Mouse (Mus musculus): ENCODE results near the gene Adrb1.
"Not testable (repeated sequence)": the region's sequence is repeated elsewhere in the genome, so short reads cannot be mapped to it uniquely, and the experiment has no call there.

The Adrb1 gene

GRCm38 (mm10) chr19:56750709-56751108 lies 28.7 kb downstream of the Adrb1 start:
- DNase-seq = no peak

GRCm38 (mm10) chr19:56754456-56754855 lies 32.5 kb downstream of the Adrb1 start:
- not testable (repeated sequence) for DNase-seq

- DNase-seq = peak; percentile 77
Observed at GRCm38 (mm10) chr19:56756412-56756811, 34.4 kb downstream of the Adrb1 start.

GRCm38 (mm10) chr19:56758311-56758710 lies 36.3 kb downstream of the Adrb1 start:
- DNase-seq = no peak

GRCm38 (mm10) chr19:56759740-56760139 lies 37.7 kb downstream of the Adrb1 start:
- DNase-seq = no peak

GRCm38 (mm10) chr19:56760306-56760940 lies 38.4 kb downstream of the Adrb1 start:
- no peak for DNase-seq

GRCm38 (mm10) chr19:56761096-56761495 lies 39.1 kb downstream of the Adrb1 start:
- no peak for DNase-seq

- peak; percentile 60 for DNase-seq
Observed at GRCm38 (mm10) chr19:56761727-56762126, 39.7 kb downstream of the Adrb1 start.

- no peak for DNase-seq
Observed at GRCm38 (mm10) chr19:56762686-56763085, 40.7 kb downstream of the Adrb1 start.

- no peak for DNase-seq
Observed at GRCm38 (mm10) chr19:56769024-56769423, 47.0 kb downstream of the Adrb1 start.

- no peak for DNase-seq
Observed at GRCm38 (mm10) chr19:56772158-56772557, 50.2 kb downstream of the Adrb1 start.

- no peak for DNase-seq
Observed at GRCm38 (mm10) chr19:56773393-56773971, 51.5 kb downstream of the Adrb1 start.

- DNase-seq = peak; percentile 55
Observed at GRCm38 (mm10) chr19:56774408-56774962, 52.5 kb downstream of the Adrb1 start.

- DNase-seq = no peak
Observed at GRCm38 (mm10) chr19:56774971-56775892, 53.2 kb downstream of the Adrb1 start.

GRCm38 (mm10) chr19:56775893-56776718 lies 54.1 kb downstream of the Adrb1 start:
- DNase-seq = no peak

GRCm38 (mm10) chr19:56776719-56777382 lies 54.9 kb downstream of the Adrb1 start:
- peak; percentile 85 for DNase-seq

- not testable (repeated sequence) for DNase-seq
Observed at GRCm38 (mm10) chr19:56778532-56778931, 56.5 kb downstream of the Adrb1 start.
